Mouse (Mus musculus) liver, postnatal 0 days (tissue): ENCODE results near the gene Itga10. TPM values are rescaled to one million over a fixed set of nuclear protein-coding genes. Genes with fewer than 3 reads are reported as not detected.

Experiments used
- ATAC-seq: fragments of 200-750 bp; cut with Nextera tagmentation; 2 replicates; pipeline ENCODE4 v1.8.0; 2017; ENCODE audit warnings: mild to moderate bottlenecking, moderate library complexity
- DNase-seq: peaks from one replicate; pipeline ENCODE4 v3.0.0-alpha.2; 2016
- H3K27ac ChIP-seq: fragments of 300-500 bp; sonication (generic); 2 replicates; pipeline ENCODE4 v1.5.1; 2014; ENCODE audit warnings: antibody characterized with exemption, moderate library complexity, mild to moderate bottlenecking, low read depth
- H3K27me3 ChIP-seq: fragments of 300-500 bp; sonication (generic); 2 replicates; pipeline ENCODE4 v1.6.1; 2014; ENCODE audit warnings: low read length, control low read depth, mixed read lengths; ENCODE audit not compliant: insufficient read depth
- H3K36me3 ChIP-seq: fragments of 300-500 bp; sonication (generic); replicated peaks from 2 replicates; pipeline ENCODE4 v1.6.1; 2014; ENCODE audit warnings: mild to moderate bottlenecking, control low read depth, low read length, moderate library complexity, mixed read lengths; ENCODE audit not compliant: insufficient read depth
- H3K4me1 ChIP-seq: fragments of 300-500 bp; sonication (generic); 2 replicates; pipeline ENCODE4 v1.6.1; 2014; ENCODE audit warnings: antibody characterized with exemption, mild to moderate bottlenecking, control low read depth; ENCODE audit not compliant: insufficient read depth
- H3K4me2 ChIP-seq: fragments of 300-500 bp; sonication (generic); 2 replicates; pipeline ENCODE4 v1.6.1; 2014; ENCODE audit warnings: low read depth, mild to moderate bottlenecking, low read length, moderate library complexity, mixed read lengths
- H3K4me3 ChIP-seq: fragments of 300-500 bp; sonication (generic); 2 replicates; pipeline ENCODE4 v1.5.1; 2014; ENCODE audit warnings: low read depth, low read length
- H3K9ac ChIP-seq: fragments of 300-500 bp; sonication (generic); replicated peaks from 2 replicates; pipeline ENCODE4 v1.6.1; 2014; ENCODE audit warnings: mild to moderate bottlenecking, moderate library complexity
- H3K9me3 ChIP-seq: fragments of 300-500 bp; sonication (generic); 2 replicates; pipeline ENCODE4 v1.6.1; 2016; ENCODE audit warnings: mild to moderate bottlenecking, control low read depth, low read length, mixed read lengths
- CTCF ChIP-seq: sonication (generic); IDR thresholded peaks from 2 replicates; pipeline ENCODE4 v1.5.1; 2016; ENCODE audit warnings: antibody characterized with exemption, low read depth
- EP300 ChIP-seq: IDR thresholded peaks from 2 replicates; pipeline ENCODE4 v1.6.1; 2016; ENCODE audit warnings: antibody characterized with exemption, low read depth, mild to moderate bottlenecking
- WGBS: fragments of 180-500 bp; shearing (Covaris S2); extraction: QIAGEN DNeasy Blood & Tissue Kit; methylation state at CpG from one replicate; pipeline ENCODE4 v1.1.7; 2014; ENCODE audit not compliant: insufficient replicate concordance; 5-methylcytosine and 5-hydroxymethylcytosine counted together
- polyA plus RNA-seq: library from polyadenylated mRNA; unstranded; fragments of >200 nt; fragmentation: Nextera tagmentation; extraction: Ambion mirVana; gene quantifications from 2 replicates; pipeline ENCODE4 v1.2.1, GENCODE M21; 2015

Itga10 gene
- polyA plus RNA-seq, 1 experiment from 2014 or later, result 0.05 TPM

- H3K36me3 ChIP-seq, result peaks cover 21% of the 10 kb centered on the region
- no peak for ATAC-seq
Observed at GRCm38 (mm10) chr3:96632058-96632457, 13.3 kb upstream of the Itga10 start.

GRCm38 (mm10) chr3:96634015-96634414 is 11.4 kb upstream of the Itga10 start:
- H3K4me3 ChIP-seq, result no peak overlapping the region
- 63% methylated on average over 1 of the region's 1 CpGs for WGBS
- H3K27ac ChIP-seq, result no peak overlapping the region
- no peak overlapping the region for H3K4me2 ChIP-seq
- H3K4me1 ChIP-seq, result peaks cover 21% of the 10 kb centered on the region
- TF ChIP-seq CTCF (no peak), EP300 (no peak)
- H3K27me3 ChIP-seq, result no peaks in the 10 kb centered on the region
- DNase-seq, result no peak
- H3K9ac ChIP-seq, result no peak overlapping the region
- no peaks in the 10 kb centered on the region for H3K9me3 ChIP-seq
- peaks cover 30% of the 10 kb centered on the region for H3K36me3 ChIP-seq
- ATAC-seq, result no peak

More at GRCm38 (mm10) chr3:96632058-96632457, 13.3 kb upstream of the Itga10 start:
- no peak overlapping the region for H3K9ac ChIP-seq
- no peak for DNase-seq
- H3K27me3 ChIP-seq, result no peaks in the 10 kb centered on the region
- H3K27ac ChIP-seq, result no peak overlapping the region
- H3K4me2 ChIP-seq, result no peak overlapping the region
- H3K4me3 ChIP-seq, result no peak overlapping the region
- H3K9me3 ChIP-seq, result no peaks in the 10 kb centered on the region
- peaks cover 23% of the 10 kb centered on the region for H3K4me1 ChIP-seq
- TF ChIP-seq CTCF, result no peak
- no peak for TF ChIP-seq EP300

- Histone ChIP-seq H3K27ac (peak within 1 kb of the TSS; percentile 78), H3K4me2 (peak within 1 kb of the TSS; percentile 98), H3K27me3 (no peaks in the 10 kb centered on the region), H3K4me3 (peak within 1 kb of the TSS; percentile 89), H3K9me3 (no peaks in the 10 kb centered on the region), H3K4me1 (peaks cover 19% of the 10 kb centered on the region), H3K9ac (peak within 1 kb of the TSS; percentile 96), H3K36me3 (peaks cover 34% of the 10 kb centered on the region)
- WGBS, result 3% methylated on average over 52 of the region's 60 CpGs
- TF ChIP-seq CTCF (peak; percentile 67), EP300 (no peak)
- DNase-seq, result peak; percentile 89
- peak; percentile 92 for ATAC-seq
Observed at GRCm38 (mm10) chr3:96634928-96635879, 10.2 kb upstream of the Itga10 start, which contains the start of the genes Pex11b and Gm42957. Pex11b (plus strand) TSS chr3:96635376. Gm42957 (plus strand) TSS chr3:96635474.

- no peaks in the 10 kb centered on the region for H3K27me3 ChIP-seq
- no peak for DNase-seq
- no peaks in the 10 kb centered on the region for H3K9me3 ChIP-seq
- H3K9ac ChIP-seq, result peak overlapping the region; percentile 96
- H3K4me3 ChIP-seq, result peak overlapping the region; percentile 89
- WGBS, result 5% methylated on average over 15 of the region's 15 CpGs
- peak overlapping the region; percentile 98 for H3K4me2 ChIP-seq
- peak overlapping the region; percentile 78 for H3K27ac ChIP-seq
- peaks cover 15% of the 10 kb centered on the region for H3K4me1 ChIP-seq
- peaks cover 34% of the 10 kb centered on the region for H3K36me3 ChIP-seq
- TF ChIP-seq CTCF (no peak), EP300 (no peak)
- ATAC-seq, result peak; percentile 18; the same call in 1 of the 2 replicates
Observed at GRCm38 (mm10) chr3:96635906-96636305, 9.5 kb upstream of the Itga10 start.

- DNase-seq (peak; percentile 19), ATAC-seq (no peak)
- WGBS, result 54% methylated on average over 11 of the region's 11 CpGs
- TF ChIP-seq CTCF (no peak), EP300 (no peak)
- Histone ChIP-seq H3K9me3 (no peaks in the 10 kb centered on the region), H3K9ac (peak overlapping the region; percentile 96), H3K27me3 (no peaks in the 10 kb centered on the region), H3K4me1 (peaks cover 12% of the 10 kb centered on the region), H3K4me2 (peak overlapping the region; percentile 98), H3K4me3 (peak overlapping the region; percentile 89), H3K36me3 (peaks cover 30% of the 10 kb centered on the region), H3K27ac (no peak overlapping the region)
Observed at GRCm38 (mm10) chr3:96636448-96636847, 8.9 kb upstream of the Itga10 start.

GRCm38 (mm10) chr3:96639219-96639618 is 6.2 kb upstream of the Itga10 start:
- peaks cover 12% of the 10 kb centered on the region for H3K4me1 ChIP-seq
- ATAC-seq, result no peak
- TF ChIP-seq EP300 (no peak), CTCF (peak; percentile 83)
- no peaks in the 10 kb centered on the region for H3K9me3 ChIP-seq
- no peak overlapping the region for H3K4me3 ChIP-seq
- DNase-seq, result peak; percentile 76
- no peak overlapping the region for H3K27ac ChIP-seq
- no peaks in the 10 kb centered on the region for H3K27me3 ChIP-seq
- peaks cover 28% of the 10 kb centered on the region for H3K36me3 ChIP-seq
- no peak overlapping the region for H3K9ac ChIP-seq
- WGBS, result 71% methylated on average over 1 of the region's 1 CpGs
- H3K4me2 ChIP-seq, result no peak overlapping the region
